Mouse (Mus musculus): ENCODE results near the gene Ppp1r13b.

DNA sequence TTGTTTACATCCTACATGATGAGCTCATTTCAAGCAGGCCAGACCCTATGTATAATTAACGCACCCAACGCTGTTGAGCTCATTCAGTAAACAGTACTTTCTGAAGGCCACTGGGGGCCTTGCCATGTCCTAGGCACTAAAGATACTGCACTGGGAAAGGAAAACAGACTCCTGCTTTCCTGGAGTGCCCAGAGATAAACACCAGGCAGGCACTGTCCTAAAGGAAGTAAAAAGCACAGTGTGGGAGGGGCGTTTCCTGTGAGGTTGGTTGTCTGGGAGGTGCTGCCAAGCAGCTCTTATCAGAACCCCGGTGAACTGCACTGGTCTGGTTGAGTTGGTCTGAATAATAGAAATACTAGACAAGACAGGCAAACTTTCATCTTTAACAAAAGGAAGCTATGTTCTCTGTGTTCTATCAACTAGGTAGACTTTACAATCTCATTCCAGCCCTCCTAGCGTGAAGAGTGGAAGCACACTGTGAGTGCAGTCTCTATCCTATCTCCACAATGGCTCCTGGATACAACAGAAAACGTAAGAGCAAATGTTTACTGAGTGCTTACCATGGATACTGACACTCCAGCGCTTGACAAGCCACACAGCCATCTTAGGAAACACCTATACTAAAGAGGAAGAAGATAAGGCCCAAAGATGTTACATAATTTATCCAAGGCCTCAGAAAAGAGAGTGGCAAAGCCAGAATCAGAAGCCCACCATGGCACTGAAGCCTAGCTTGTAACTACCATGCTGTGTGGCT, 10.8 kb downstream of the Ppp1r13b start:
- TF ChIP-seq CTCF (IDR thresholded peaks at IDR 0.05; ENCODE audit: borderline replicate concordance, insufficient read depth, low read length) (no peak), POLR2A (IDR thresholded peaks at IDR 0.05; ENCODE audit: low read depth, low read length) (no peak)
